Mouse (Mus musculus) lung, embryonic 16.5 days (tissue): ENCODE measurements around the gene Gm42517. TPM values are rescaled to one million over a fixed set of nuclear protein-coding genes. Genes with fewer than 3 reads are reported as not detected.

ENCODE experiments used
- ATAC-seq: fragments of 200-750 bp; cut with Nextera tagmentation; 2 replicates; pipeline ENCODE4 v1.8.0; 2017; ENCODE audit warnings: low read depth, mild to moderate bottlenecking, moderate library complexity
- H3K27ac ChIP-seq: fragments of 300-500 bp; sonication (generic); 2 replicates; pipeline ENCODE4 v1.5.1; 2014; ENCODE audit warnings: mild to moderate bottlenecking, control low read depth, low read length
- H3K27me3 ChIP-seq: fragments of 300-500 bp; sonication (generic); 2 replicates; pipeline ENCODE4 v1.6.1; 2014; ENCODE audit warnings: low read depth, low read length, mixed read lengths; ENCODE audit not compliant: control insufficient read depth, insufficient read depth
- H3K36me3 ChIP-seq: fragments of 300-500 bp; sonication (generic); 2 replicates; pipeline ENCODE4 v1.6.1; 2014; ENCODE audit warnings: low read length; ENCODE audit not compliant: control insufficient read depth, insufficient read depth
- H3K4me1 ChIP-seq: fragments of 300-500 bp; sonication (generic); replicated peaks from 2 replicates; pipeline ENCODE4 v1.6.1; 2014; ENCODE audit warnings: low read length, mixed read lengths; ENCODE audit not compliant: control insufficient read depth, insufficient read depth
- H3K4me2 ChIP-seq: fragments of 300-500 bp; sonication (generic); 2 replicates; pipeline ENCODE4 v1.6.1; 2014; ENCODE audit warnings: low read depth, low read length, control low read depth
- H3K4me3 ChIP-seq: fragments of 300-500 bp; sonication (generic); 2 replicates; pipeline ENCODE4 v1.5.1; 2014; ENCODE audit warnings: mild to moderate bottlenecking, low read length, control low read depth
- H3K9ac ChIP-seq: fragments of 300-500 bp; sonication (generic); 2 replicates; pipeline ENCODE4 v1.6.1; 2014; ENCODE audit warnings: low read length, control low read depth
- H3K9me3 ChIP-seq: fragments of 300-500 bp; sonication (generic); 2 replicates; pipeline ENCODE4 v1.6.1; 2016; ENCODE audit warnings: low read length; ENCODE audit not compliant: control insufficient read depth
- WGBS: fragments of 180-500 bp; shearing (Covaris S2); extraction: QIAGEN DNeasy Blood & Tissue Kit; methylation state at CpG from one replicate; pipeline ENCODE4 v1.1.7; 2014; 5-methylcytosine and 5-hydroxymethylcytosine counted together
- polyA plus RNA-seq: library from polyadenylated mRNA; unstranded; fragments of >200 nt; fragmentation: Nextera tagmentation; extraction: Ambion mirVana; gene quantifications from 2 replicates; pipeline ENCODE4 v1.2.1, GENCODE M21; 2015

Gene Gm42517
- polyA plus RNA-seq, 1 experiment from 2014 or later, result not detected

DNA sequence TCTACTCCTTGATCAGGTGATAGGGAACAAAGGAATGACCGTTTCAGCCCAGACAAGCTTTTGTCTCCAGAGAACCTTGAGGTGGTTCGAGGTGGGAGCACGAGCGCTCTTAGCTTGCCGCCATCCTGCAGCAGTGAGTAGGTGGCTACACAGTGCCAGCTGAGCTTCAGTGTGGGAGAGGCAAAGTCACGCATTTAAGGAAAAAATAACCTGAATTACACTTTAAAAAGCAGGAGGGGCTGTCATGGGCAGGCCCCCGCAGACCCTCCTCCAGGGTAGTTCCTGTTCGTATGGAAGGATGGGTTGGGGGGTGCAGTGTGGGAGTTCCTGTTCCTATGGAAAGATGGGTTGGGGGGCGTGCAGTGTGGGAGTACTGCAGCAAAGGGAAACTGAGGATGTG, 8.2 kb downstream of the Gm42517 start:
- H3K4me2 ChIP-seq, result no peak overlapping the region
- no peak for ATAC-seq
- peaks cover 11% of the 10 kb centered on the region for H3K27me3 ChIP-seq
- 80% methylated on average over 9 of the region's 9 CpGs for WGBS
- no peaks in the 10 kb centered on the region for H3K4me1 ChIP-seq
- no peak overlapping the region for H3K9ac ChIP-seq
- H3K9me3 ChIP-seq, result no peaks in the 10 kb centered on the region
- H3K4me3 ChIP-seq, result no peak overlapping the region
- H3K36me3 ChIP-seq, result no peaks in the 10 kb centered on the region
- H3K27ac ChIP-seq, result no peak overlapping the region

DNA sequence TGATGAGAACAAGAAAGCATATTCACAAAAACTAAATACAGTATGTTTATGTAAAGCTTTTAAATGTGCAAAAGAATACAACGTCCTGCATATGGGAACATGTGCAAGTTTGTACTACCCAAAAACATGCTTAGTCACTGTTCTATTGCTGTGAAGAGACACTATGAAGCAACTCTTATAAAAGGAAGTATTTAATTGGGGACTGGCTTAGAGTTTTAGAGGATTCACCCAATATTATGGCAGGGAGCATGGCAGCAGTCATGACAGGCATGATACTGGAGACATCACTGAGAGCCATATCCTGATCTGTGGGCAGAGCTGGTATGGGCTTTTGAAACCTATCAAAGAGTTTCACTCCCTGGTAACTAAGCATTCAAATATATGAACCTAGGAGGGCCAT, 9.9 kb downstream of the Gm42517 start:
- Histone ChIP-seq H3K27ac (no peak overlapping the region), H3K4me3 (no peak overlapping the region), H3K36me3 (no peaks in the 10 kb centered on the region), H3K27me3 (no peaks in the 10 kb centered on the region), H3K4me2 (no peak overlapping the region), H3K4me1 (no peaks in the 10 kb centered on the region), H3K9me3 (no peaks in the 10 kb centered on the region), H3K9ac (no peak overlapping the region)
- no peak for ATAC-seq
- 86% methylated on average over 1 of the region's 1 CpGs for WGBS

- H3K27me3 ChIP-seq, result no peaks in the 10 kb centered on the region
- no peak for ATAC-seq
- WGBS, result 78% methylated on average over 2 of the region's 2 CpGs
- H3K27ac ChIP-seq, result no peak overlapping the region
- no peaks in the 10 kb centered on the region for H3K4me1 ChIP-seq
- no peak overlapping the region for H3K4me3 ChIP-seq
- H3K9me3 ChIP-seq, result no peaks in the 10 kb centered on the region
- 0 out of 2 replicates have a peak, but pooled peaks cover 2% of the 10 kb centered on the region for H3K36me3 ChIP-seq
- H3K9ac ChIP-seq, result no peak overlapping the region
- no peak overlapping the region for H3K4me2 ChIP-seq
These were observed 13.7 kb downstream of the Gm42517 start for GRCm38 (mm10) chr5:108354056-108354455.

GRCm38 (mm10) chr5:108349511-108350148, 18.1 kb downstream of the Gm42517 start:
- no peak overlapping the region for H3K9ac ChIP-seq
- H3K27me3 ChIP-seq, result no peaks in the 10 kb centered on the region
- no peak overlapping the region for H3K4me3 ChIP-seq
- H3K4me2 ChIP-seq, result no peak overlapping the region
- no peak overlapping the region for H3K27ac ChIP-seq
- H3K4me1 ChIP-seq, result no peaks in the 10 kb centered on the region
- 92% methylated on average over 9 of the region's 9 CpGs for WGBS
- no peaks in the 10 kb centered on the region for H3K9me3 ChIP-seq
- no peak for ATAC-seq
- H3K36me3 ChIP-seq, result peaks cover 2% of the 10 kb centered on the region; the same call in 1 of the 2 replicates

- H3K36me3 ChIP-seq, result peaks cover 4% of the 10 kb centered on the region; the same call in 1 of the 2 replicates
- no peaks in the 10 kb centered on the region for H3K27me3 ChIP-seq
- ATAC-seq, result no peak
- H3K9me3 ChIP-seq, result no peaks in the 10 kb centered on the region
- no peak overlapping the region for H3K4me2 ChIP-seq
- H3K27ac ChIP-seq, result no peak overlapping the region
- no peak overlapping the region for H3K4me3 ChIP-seq
- H3K9ac ChIP-seq, result no peak overlapping the region
- H3K4me1 ChIP-seq, result no peaks in the 10 kb centered on the region
- WGBS, result 90% methylated on average over 6 of the region's 6 CpGs
These were observed 19.9 kb downstream of the Gm42517 start for GRCm38 (mm10) chr5:108347843-108348242.

GRCm38 (mm10) chr5:108345313-108346071, 22.2 kb downstream of the Gm42517 start:
- Histone ChIP-seq H3K4me2 (no peak overlapping the region), H3K4me3 (no peak overlapping the region), H3K27ac (no peak overlapping the region), H3K9me3 (no peaks in the 10 kb centered on the region), H3K4me1 (no peaks in the 10 kb centered on the region), H3K27me3 (no peaks in the 10 kb centered on the region), H3K9ac (no peak overlapping the region), H3K36me3 (peaks cover 4% of the 10 kb centered on the region; the same call in 1 of the 2 replicates)
- WGBS, result 78% methylated on average over 10 of the region's 10 CpGs
- ATAC-seq, result no peak

GRCm38 (mm10) chr5:108343680-108344170, 24.0 kb downstream of the Gm42517 start:
- no peak overlapping the region for H3K9ac ChIP-seq
- H3K4me3 ChIP-seq, result no peak overlapping the region
- H3K9me3 ChIP-seq, result no peaks in the 10 kb centered on the region
- no peaks in the 10 kb centered on the region for H3K4me1 ChIP-seq
- H3K36me3 ChIP-seq, result peaks cover 5% of the 10 kb centered on the region; the same call in 1 of the 2 replicates
- ATAC-seq, result no peak
- 87% methylated on average over 4 of the region's 4 CpGs for WGBS
- H3K4me2 ChIP-seq, result no peak overlapping the region
- H3K27me3 ChIP-seq, result no peaks in the 10 kb centered on the region
- no peak overlapping the region for H3K27ac ChIP-seq

- no peak overlapping the region for H3K27ac ChIP-seq
- peaks cover 9% of the 10 kb centered on the region for H3K36me3 ChIP-seq
- WGBS, result 71% methylated on average over 3 of the region's 3 CpGs
- no peak overlapping the region for H3K9ac ChIP-seq
- H3K4me3 ChIP-seq, result no peak overlapping the region
- no peaks in the 10 kb centered on the region for H3K27me3 ChIP-seq
- H3K4me1 ChIP-seq, result no peaks in the 10 kb centered on the region
- H3K9me3 ChIP-seq, result no peaks in the 10 kb centered on the region
- no peak for ATAC-seq
- no peak overlapping the region for H3K4me2 ChIP-seq
These were observed 29.7 kb downstream of the Gm42517 start for GRCm38 (mm10) chr5:108338049-108338448.

- ATAC-seq, result no peak
- H3K9me3 ChIP-seq, result no peaks in the 10 kb centered on the region
These were observed 30.3 kb downstream of the Gm42517 start for GRCm38 (mm10) chr5:108337385-108337784.

More at GRCm38 (mm10) chr5:108337385-108337784, 30.3 kb downstream of the Gm42517 start:
- Histone ChIP-seq H3K9ac (no peak overlapping the region), H3K4me3 (no peak overlapping the region), H3K4me1 (no peaks in the 10 kb centered on the region), H3K4me2 (no peak overlapping the region), H3K27ac (no peak overlapping the region), H3K27me3 (no peaks in the 10 kb centered on the region), H3K36me3 (peaks cover 14% of the 10 kb centered on the region)
- 71% methylated on average over 4 of the region's 4 CpGs for WGBS
